Comparison of ENCODE assay signal across 12 mouse cellular contexts in the genomic region with DNA sequence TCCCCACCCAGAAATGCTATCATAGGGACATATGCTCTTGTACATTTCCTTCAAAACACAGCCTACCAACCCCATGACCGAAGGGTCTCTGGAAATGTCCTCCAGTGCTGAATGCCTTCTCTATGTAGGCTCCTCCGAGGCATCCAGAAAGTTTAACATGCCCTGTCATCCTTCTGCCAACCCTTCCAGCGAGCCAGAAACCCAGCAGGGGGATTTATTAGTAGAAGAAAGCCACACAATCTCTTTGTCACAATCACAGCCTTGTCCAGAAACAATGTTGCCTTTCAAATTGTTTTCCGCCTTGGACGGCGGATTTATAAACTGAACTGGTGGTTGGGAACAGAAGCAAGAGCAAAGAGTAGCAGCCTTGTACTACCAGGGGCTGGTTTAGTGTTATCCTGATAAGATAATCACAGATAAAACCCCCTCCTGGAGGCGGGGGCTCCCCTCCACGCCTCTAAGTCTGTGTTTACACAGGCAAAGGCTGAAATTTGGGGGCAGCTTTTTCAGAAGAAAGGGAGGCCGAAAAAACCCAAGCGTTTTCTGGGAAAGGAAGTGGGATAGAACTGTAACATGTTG.
A peak's percentile ranks its signal among the peaks of the same experiment; 100 is the strongest.
DNase-seq lines count a peak whose midpoint lies in the region; ATAC-seq and TF ChIP-seq lines count a peak whose summit lies in the region.
"Had no signal": no experiment of that assay in that cellular context is flagged by ENCODE, and none has a peak within 500 bp of the region (broad histone marks: within the 10 kb centered on the region; RNA-seq: fewer than 3 reads in every experiment).

No protein-coding gene starts in this region.

- TF ChIP-seq POLR2A in cerebellum, adult 2 months (IDR thresholded peaks at IDR 0.05; ENCODE audit: borderline replicate concordance, insufficient read depth, low read length), result no peak

- H3K4me1 ChIP-seq in cerebellum, adult 2 months (ENCODE audit: control insufficient read depth, insufficient read depth, low read length), result no peaks in the 10 kb centered on the region
- peaks cover 18% of the 10 kb centered on the region for H3K4me1 ChIP-seq in hindbrain, embryonic 12.5 days
- peaks cover 37% of the 10 kb centered on the region for H3K4me1 ChIP-seq in limb, embryonic 13.5 days

- ATAC-seq in hindbrain, embryonic 12.5 days (ENCODE audit: low FRiP score), result no peak
- ATAC-seq in limb, embryonic 13.5 days (ENCODE audit: low FRiP score, low read depth), result no peak

- H3K27ac ChIP-seq in cerebellum, adult 2 months (ENCODE audit: insufficient read depth, low read length), result peak overlapping the region; percentile 27; the same call in 1 of the 2 replicates
- H3K27ac ChIP-seq in hindbrain, embryonic 12.5 days, result 0 out of 2 replicates have a peak overlapping the region, but pooled peaks have one; percentile 19
- H3K27ac ChIP-seq in limb, embryonic 13.5 days, result 0 out of 2 replicates have a peak overlapping the region, but pooled peaks have one; percentile 15
- H3K27ac ChIP-seq: limb, embryonic 15.5 days; lung, embryonic 15.5 days had no signal

- DNase-seq in cerebellum, adult 2 months, result peak in 1 of 2 experiments; percentile 23
- no peak for DNase-seq in cerebellum, adult 18-20 months
- peak; percentile 57 for DNase-seq in layer of hippocampus, adult 9-11 months
- no peak for DNase-seq in layer of hippocampus, adult 9-10 months (ENCODE audit: low spot score)
- DNase-seq in adrenal gland, postnatal 10 days, result no peak
- no peak for DNase-seq in kidney, postnatal 36 days
- DNase-seq: embryo, embryonic 11 days; kidney, postnatal 4 days had no signal

- H3K27me3 ChIP-seq in cerebellum, adult 2 months (ENCODE audit: control insufficient read depth, insufficient read depth, low read length), result no peaks in the 10 kb centered on the region; the same call in 1 of the 2 replicates
- H3K27me3 ChIP-seq in hindbrain, embryonic 12.5 days, result 0 out of 2 replicates have a peak, but pooled peaks cover 7% of the 10 kb centered on the region
- H3K27me3 ChIP-seq in limb, embryonic 13.5 days, result no peaks in the 10 kb centered on the region
- H3K27me3 ChIP-seq: limb, embryonic 15.5 days; lung, embryonic 15.5 days had no signal

- 50% methylated on average over 10 of the region's 10 CpGs for WGBS in cerebellum, adult 2 months
- WGBS in hindbrain, embryonic 12.5 days, result 53% methylated on average over 10 of the region's 10 CpGs
- 65% methylated on average over 10 of the region's 10 CpGs for WGBS in limb, embryonic 13.5 days

- no peak for TF ChIP-seq CTCF in cerebellum, adult 2 months (IDR thresholded peaks at IDR 0.05; ENCODE audit: borderline replicate concordance, insufficient read depth, low read depth, low read length)

- no peak overlapping the region for H3K4me2 ChIP-seq in hindbrain, embryonic 12.5 days (replicated peaks)
- no peak overlapping the region for H3K4me2 ChIP-seq in limb, embryonic 13.5 days (replicated peaks)
- H3K4me2 ChIP-seq: limb, embryonic 15.5 days; lung, embryonic 15.5 days had no signal

- H3K9me3 ChIP-seq in hindbrain, embryonic 12.5 days (replicated peaks), result no peaks in the 10 kb centered on the region
- no peaks in the 10 kb centered on the region for H3K9me3 ChIP-seq in limb, embryonic 13.5 days
- H3K9me3 ChIP-seq: limb, embryonic 15.5 days; lung, embryonic 15.5 days had no signal

- no peak overlapping the region for H3K9ac ChIP-seq in hindbrain, embryonic 12.5 days
- H3K9ac ChIP-seq in limb, embryonic 13.5 days, result no peak overlapping the region
- H3K9ac ChIP-seq: limb, embryonic 15.5 days; lung, embryonic 15.5 days had no signal

- no peaks in the 10 kb centered on the region for H3K36me3 ChIP-seq in hindbrain, embryonic 12.5 days
- no peaks in the 10 kb centered on the region for H3K36me3 ChIP-seq in limb, embryonic 13.5 days
- H3K36me3 ChIP-seq: limb, embryonic 15.5 days; lung, embryonic 15.5 days had no signal

- no peak overlapping the region for H3K4me3 ChIP-seq in cerebellum, adult 2 months (replicated peaks; ENCODE audit: insufficient read depth, low read depth, low read length)
- no peak overlapping the region for H3K4me3 ChIP-seq in hindbrain, embryonic 12.5 days
- no peak overlapping the region for H3K4me3 ChIP-seq in limb, embryonic 13.5 days
- H3K4me3 ChIP-seq: limb, embryonic 15.5 days; lung, embryonic 15.5 days had no signal
